Mouse (Mus musculus): Measurements from ENCODE around the gene Ms4a18. TPM values are rescaled to one million over a fixed set of nuclear protein-coding genes. Genes with fewer than 3 reads are reported as not detected.

Gene Ms4a18
- total RNA-seq, 2 experiments from 2014 or later, result not detected

- intact Hi-C loops (cut with DNase I), result no loop called here
- DNase-seq, result no peak
Measured at GRCm38 (mm10) chr19:10985889-10986288, 31.9 kb downstream of the Ms4a18 start.

- DNase-seq, result no peak
- intact Hi-C loops (cut with DNase I), result no loop called here
Measured at GRCm38 (mm10) chr19:10984551-10984950, 33.3 kb downstream of the Ms4a18 start.

GRCm38 (mm10) chr19:10983146-10983545 is 34.7 kb downstream of the Ms4a18 start:
- intact Hi-C loops (cut with DNase I), result no loop called here
- peak in 1 of 2 experiments; percentile 20 for DNase-seq

DNA sequence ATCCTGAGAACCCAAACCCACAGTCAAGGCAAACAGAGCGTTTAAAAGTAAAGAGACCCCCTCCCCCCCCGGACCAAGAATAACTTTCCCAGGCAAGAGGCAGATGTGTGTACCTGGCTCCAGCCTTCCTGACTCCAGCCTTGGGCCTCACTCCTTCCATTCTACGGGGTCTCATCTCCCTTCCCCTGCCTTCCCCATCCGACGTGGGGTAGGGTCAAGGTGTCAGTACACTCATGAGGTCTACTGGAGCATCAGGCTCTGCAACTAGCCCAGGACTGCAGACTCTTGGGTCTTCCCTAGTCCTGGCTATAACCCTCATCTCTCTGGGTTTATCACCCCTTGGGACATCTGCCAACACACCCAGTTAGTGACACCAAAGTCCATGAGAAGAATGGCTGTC is 37.6 kb downstream of the Ms4a18 start:
- DNase-seq, result no peak
- intact Hi-C loops (cut with DNase I), result no loop called here

GRCm38 (mm10) chr19:10979184-10980168 is 38.4 kb downstream of the Ms4a18 start:
- intact Hi-C loops (cut with DNase I), result loop anchor here (1.0 kb wide), 1 partner anchor 313 kb away; no protein-coding TSS in a partner anchor
- peak; percentile 71 to 72 for DNase-seq

GRCm38 (mm10) chr19:10976318-10976717 is 41.5 kb downstream of the Ms4a18 start:
- DNase-seq, result no peak
- intact Hi-C loops (cut with DNase I), result no loop called here

DNA sequence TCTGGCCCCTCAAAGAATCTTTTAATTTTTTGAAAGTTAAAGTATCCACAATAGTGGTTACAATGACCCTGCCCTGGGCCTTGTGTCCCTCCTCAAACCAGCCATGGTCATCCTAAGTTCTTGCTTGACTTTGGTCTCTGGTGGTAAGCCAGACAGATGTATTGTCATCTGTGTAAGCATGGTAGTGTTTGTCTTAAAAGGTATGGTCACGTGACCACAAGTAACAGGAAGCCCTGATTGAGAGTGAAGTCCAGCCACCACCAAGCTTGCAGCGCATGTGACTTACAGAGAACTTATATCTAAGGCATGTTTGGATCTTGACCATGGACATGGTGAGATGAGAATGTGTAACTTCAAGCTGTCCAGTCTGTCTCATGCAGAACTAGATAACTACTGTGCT is 42.6 kb downstream of the Ms4a18 start:
- no peak for DNase-seq
- intact Hi-C loops (cut with DNase I), result no loop called here

DNA sequence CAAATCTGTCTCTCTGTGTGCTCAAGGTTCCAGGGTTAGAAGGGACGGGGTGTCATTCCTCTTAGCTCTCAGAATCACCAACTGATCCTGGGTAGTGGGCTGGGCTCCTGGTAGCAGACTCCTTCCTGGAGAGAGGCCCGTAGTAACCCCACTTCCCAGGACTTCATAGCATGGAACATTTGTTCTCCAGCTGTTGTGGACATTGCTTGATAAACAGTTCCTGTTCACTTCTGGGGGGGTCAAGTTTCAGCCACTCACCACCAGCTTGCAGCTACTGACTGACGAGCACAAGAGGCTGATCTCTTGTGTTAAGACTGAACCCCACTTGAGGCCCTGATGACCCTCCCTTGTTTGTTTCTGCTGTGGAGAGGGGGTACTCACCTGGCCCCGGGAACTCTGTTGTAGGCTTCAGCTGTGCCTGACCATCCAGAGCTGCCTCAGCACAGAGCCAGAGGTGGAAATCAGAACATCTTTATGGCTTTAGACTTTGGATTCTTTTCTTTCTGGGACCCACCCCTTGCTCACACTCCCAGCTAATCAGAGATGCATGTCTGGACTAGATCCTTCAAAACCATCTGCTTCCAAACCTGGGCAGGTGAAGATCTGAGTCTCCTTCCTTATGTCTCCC is 43.5 kb downstream of the Ms4a18 start, which contains the start of gene Ms4a10:
Gene Ms4a10 (minus strand): TSS at position 433 of the 628 bp plus-strand sequence.
- intact Hi-C loops (cut with DNase I), result no loop called here
- DNase-seq, result no peak

DNA sequence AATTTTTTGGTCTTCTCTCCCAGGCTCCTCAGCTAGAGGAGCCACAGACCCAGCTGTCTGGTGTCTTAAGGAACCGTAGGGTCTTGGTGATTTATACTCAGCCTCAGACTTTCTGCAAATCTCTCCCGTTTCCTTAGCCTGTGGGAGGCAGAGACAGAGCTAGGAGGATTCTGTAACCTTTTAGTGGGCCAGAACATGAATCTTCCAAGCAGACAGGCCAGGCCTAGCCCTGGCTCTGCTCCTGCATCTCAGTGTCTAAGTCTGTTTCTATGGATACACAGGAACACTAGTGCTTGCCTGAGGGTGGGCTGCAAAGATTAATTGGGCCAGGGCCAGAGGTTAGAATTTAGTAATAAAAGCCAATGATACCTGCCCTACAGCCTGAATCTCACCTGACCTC is 44.6 kb downstream of the Ms4a18 start:
- no peak for DNase-seq
- intact Hi-C loops (cut with DNase I), result no loop called here

DNA sequence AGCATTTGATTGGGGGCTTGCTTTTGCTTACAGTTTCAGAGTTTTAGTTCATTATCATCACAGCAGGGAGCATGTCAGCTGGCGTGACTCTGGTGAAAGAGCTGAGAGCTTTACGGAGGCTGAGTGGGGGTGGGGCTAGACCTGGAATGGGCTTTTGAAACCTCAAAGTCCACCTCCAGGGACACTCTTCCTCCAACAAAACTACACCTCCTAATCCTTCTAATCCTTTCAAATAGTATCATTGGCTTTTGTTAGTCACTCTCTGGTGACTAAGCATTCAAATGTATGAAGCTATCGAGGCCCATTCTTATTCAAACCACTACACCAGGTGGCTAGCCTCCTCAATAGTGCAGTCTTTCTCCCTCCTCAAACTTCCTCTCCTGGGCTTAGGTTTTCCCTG is 45.2 kb downstream of the Ms4a18 start:
- intact Hi-C loops (cut with DNase I), result no loop called here
- no peak for DNase-seq

- DNase-seq, result no peak
- intact Hi-C loops (cut with DNase I), result no loop called here
Measured at GRCm38 (mm10) chr19:10970457-10970856, 47.4 kb downstream of the Ms4a18 start.

DNA sequence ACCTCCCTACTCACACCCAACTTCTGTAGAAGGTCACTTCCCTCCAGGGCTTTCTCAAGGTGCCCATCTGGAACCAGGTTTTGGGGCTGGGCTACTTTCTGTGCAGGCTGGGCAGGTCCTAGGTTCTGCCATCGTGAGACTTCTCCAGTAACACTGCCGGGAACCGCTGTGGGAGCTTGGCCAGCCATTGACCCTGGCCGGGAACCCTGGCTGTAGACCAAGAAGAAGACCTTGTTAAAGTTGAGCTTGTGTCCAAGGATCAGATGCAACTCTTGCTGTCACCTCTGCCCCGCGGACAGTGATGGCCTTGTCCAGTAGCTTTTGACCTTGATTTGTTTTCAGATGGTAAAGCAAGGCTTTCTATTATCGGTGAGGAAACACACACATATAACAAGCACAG is 49.3 kb downstream of the Ms4a18 start:
- intact Hi-C loops (cut with DNase I), result no loop called here
- peak in 1 of 2 experiments; percentile 18 for DNase-seq

- DNase-seq, result no peak
- intact Hi-C loops (cut with DNase I), result no loop called here
Measured at GRCm38 (mm10) chr19:10965721-10966120, 52.1 kb downstream of the Ms4a18 start.

- DNase-seq, result no peak
- intact Hi-C loops (cut with DNase I), result loop anchor here (2.0 to 5.0 kb wide), 3 partner anchors 48 to 283 kb away; partner anchors contain the start of gene Pga5
Measured at GRCm38 (mm10) chr19:10959978-10960346, 57.9 kb downstream of the Ms4a18 start.

DNA sequence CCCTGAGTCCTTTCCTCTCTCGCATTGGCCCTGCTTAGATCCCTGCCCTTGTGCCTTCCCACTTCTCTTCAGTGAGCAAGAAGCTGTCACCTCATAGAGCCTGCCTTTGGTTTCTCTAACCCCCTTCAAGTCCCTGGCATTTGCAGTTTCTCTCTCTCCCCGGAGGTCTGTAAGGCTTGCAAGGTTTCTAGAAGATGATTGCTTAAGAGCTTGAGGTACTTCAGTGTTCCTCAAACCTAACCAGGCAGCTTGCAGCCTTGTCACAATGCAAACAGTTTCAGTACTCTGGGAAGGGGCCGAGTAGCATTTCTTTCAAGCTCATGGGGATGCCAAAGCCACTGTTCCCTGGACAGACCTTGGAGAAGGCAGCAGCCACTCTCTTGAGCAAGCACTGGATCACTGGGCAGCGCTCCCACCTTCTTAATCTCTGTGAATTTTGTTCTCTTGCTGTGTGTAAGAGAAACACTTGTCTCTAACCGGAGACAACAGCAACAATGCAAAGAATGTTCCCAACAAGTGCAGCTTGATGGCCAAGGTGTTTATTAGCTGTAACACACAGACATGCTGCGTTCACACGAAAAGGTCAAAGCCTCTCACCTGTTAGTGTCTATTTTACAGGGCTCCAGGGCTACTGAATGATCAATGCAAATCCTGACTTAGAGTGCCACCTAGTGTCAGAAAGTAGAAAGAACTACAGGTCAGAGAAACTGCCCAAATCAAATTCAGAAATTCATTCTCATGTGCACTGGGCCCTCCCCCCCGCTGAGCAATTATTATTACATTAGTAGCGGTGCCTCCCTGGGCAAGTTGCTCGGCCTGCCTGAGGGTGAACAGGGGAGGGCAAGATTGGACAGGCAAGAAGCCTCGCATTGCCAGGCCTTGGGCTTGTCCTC is 58.5 kb downstream of the Ms4a18 start:
- intact Hi-C loops (cut with DNase I), result loop anchor here (2.0 kb wide), 1 partner anchor 247 kb away; no protein-coding TSS in a partner anchor

GRCm38 (mm10) chr19:10952021-10952939 is 65.6 kb downstream of the Ms4a18 start:
- intact Hi-C loops (cut with DNase I), result loop anchor here (2.0 kb wide), 1 partner anchor 71 kb away; no protein-coding TSS in a partner anchor
- peak; percentile 42 to 46 for DNase-seq

More for the DNA sequence above, 58.5 kb downstream of the Ms4a18 start:
- DNase-seq, result peak in 1 of 2 experiments; percentile 18

DNA sequence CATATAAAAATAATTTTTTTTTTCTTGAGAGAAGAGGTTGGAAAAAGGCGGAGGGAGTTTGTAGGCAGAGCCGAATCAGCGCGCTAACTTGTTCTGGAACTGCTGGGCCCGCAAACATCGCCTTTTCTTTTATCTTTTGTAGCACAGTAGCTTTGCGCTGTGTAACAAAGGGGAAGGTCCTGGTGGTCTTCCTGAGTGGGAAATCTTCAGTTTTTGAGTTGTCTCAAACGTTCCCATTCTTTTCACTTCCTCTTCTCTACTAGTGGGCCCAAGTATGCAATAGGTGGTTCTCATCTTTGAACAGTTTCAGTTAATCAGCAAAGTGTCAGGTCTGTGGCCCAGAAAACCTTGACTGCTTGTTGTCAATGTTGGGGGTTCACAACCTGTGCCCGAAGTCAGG is 68.3 kb downstream of the Ms4a18 start:
- intact Hi-C loops (cut with DNase I), result loop anchor here (5.0 kb wide), 1 partner anchor 37 kb away; no protein-coding TSS in a partner anchor
- DNase-seq, result no peak

GRCm38 (mm10) chr19:10949112-10949511 is 68.7 kb downstream of the Ms4a18 start, which contains the start of gene Ccdc86:
TSS of gene Ccdc86 (minus strand) at chr19:10949266.
- intact Hi-C loops (cut with DNase I), result loop anchor here (5.0 kb wide), 1 partner anchor 37 kb away; no protein-coding TSS in a partner anchor
- peak; percentile 91 to 93 for DNase-seq

- intact Hi-C loops (cut with DNase I), result loop anchor here (5.0 kb wide), 1 partner anchor 36 kb away; no protein-coding TSS in a partner anchor
- no peak for DNase-seq
Measured at GRCm38 (mm10) chr19:10948416-10948815, 69.4 kb downstream of the Ms4a18 start.

All from gastrocnemius, postnatal 36 days (tissue).